Mouse (Mus musculus): ENCODE results near the gene Ifna6.

- TF ChIP-seq CTCF (IDR thresholded peaks at IDR 0.05; ENCODE audit: low read depth, low read length) = peak; percentile 69
- TF ChIP-seq GATA2 (IDR thresholded peaks at IDR 0.05; ENCODE audit: borderline replicate concordance, low read depth, low read length) = no peak
- no peak for TF ChIP-seq GATA1 (IDR thresholded peaks at IDR 0.05; ENCODE audit: borderline replicate concordance, low read length)
- TF ChIP-seq TAL1 (conservative IDR thresholded peaks at IDR 0.05; ENCODE audit: low read depth, low read length) = no peak
- TF ChIP-seq POLR2AphosphoS5 (IDR thresholded peaks at IDR 0.05; ENCODE audit: insufficient replicate concordance, low read depth, low read length) = no peak
Measured at GRCm38 (mm10) chr4:88867366-88867925, 40.2 kb downstream of the Ifna6 start.

Measured in G1E (cell line).